Comparison of ENCODE assay signal across 8 mouse cellular contexts in genomic region chrX:140456751-140457491, GRCm38 (mm10). TPM values are rescaled to one million over a fixed set of nuclear protein-coding genes. Genes with fewer than 3 reads are reported as not detected.
DNase-seq lines count a peak whose midpoint lies in the region; ATAC-seq and TF ChIP-seq lines count a peak whose summit lies in the region.

No protein-coding gene starts in this region.

- H3K9me3 ChIP-seq in forebrain, embryonic 15.5 days = no peaks in the 10 kb centered on the region
- H3K9me3 ChIP-seq in intestine, postnatal 0 days (ENCODE audit: control insufficient read depth) = no peaks in the 10 kb centered on the region
- H3K9me3 ChIP-seq in stomach, embryonic 14.5 days (ENCODE audit: control insufficient read depth, low read depth, low read length) = no peaks in the 10 kb centered on the region

- H3K9ac ChIP-seq in forebrain, embryonic 15.5 days (replicated peaks) = peak overlapping the region; percentile 60
- peak overlapping the region; percentile 31; the same call in 1 of the 2 replicates for H3K9ac ChIP-seq in intestine, postnatal 0 days (ENCODE audit: low read depth, low read length)
- peak overlapping the region; percentile 21; the same call in 1 of the 2 replicates for H3K9ac ChIP-seq in stomach, embryonic 14.5 days (replicated peaks; ENCODE audit: low read depth, low read length)

- 0 out of 2 replicates have a peak, but pooled peaks have one; percentile 3 for TF ChIP-seq POLR2A in testis, adult 2 months (IDR thresholded peaks at IDR 0.05; ENCODE audit: control insufficient read depth, low read depth, low read length)

- no peaks in the 10 kb centered on the region for H3K27me3 ChIP-seq in testis, adult 2 months (ENCODE audit: control insufficient read depth, insufficient read depth, low read length)
- H3K27me3 ChIP-seq in forebrain, embryonic 15.5 days = no peaks in the 10 kb centered on the region
- H3K27me3 ChIP-seq in intestine, postnatal 0 days (replicated peaks; ENCODE audit: control insufficient read depth, insufficient read depth, low read length) = no peaks in the 10 kb centered on the region
- no peaks in the 10 kb centered on the region for H3K27me3 ChIP-seq in stomach, embryonic 14.5 days (ENCODE audit: control insufficient read depth, insufficient read depth, low read length)

- no peak for TF ChIP-seq CTCF in testis, adult 2 months (IDR thresholded peaks at IDR 0.05; ENCODE audit: control insufficient read depth, insufficient read depth, insufficient replicate concordance, low read depth, low read length)
- TF ChIP-seq CTCF in intestine, postnatal 0 days (IDR thresholded peaks at IDR 0.05; ENCODE audit: low read depth) = no peak

- H3K36me3 ChIP-seq in testis, adult 2 months (ENCODE audit: control insufficient read depth, insufficient read depth, low read length) = no peaks in the 10 kb centered on the region
- H3K36me3 ChIP-seq in forebrain, embryonic 15.5 days = no peaks in the 10 kb centered on the region
- no peaks in the 10 kb centered on the region for H3K36me3 ChIP-seq in intestine, postnatal 0 days (ENCODE audit: control insufficient read depth, insufficient read depth)
- no peaks in the 10 kb centered on the region for H3K36me3 ChIP-seq in stomach, embryonic 14.5 days (ENCODE audit: control insufficient read depth, insufficient read depth, low read length)

- DNase-seq in adrenal gland, postnatal 10 days = peak; percentile 13
- no peak for DNase-seq in adrenal gland, adult 2 months
- no peak for DNase-seq in testis, postnatal 10 days (ENCODE audit: low spot score)

- peak overlapping the region; percentile 50 for H3K4me2 ChIP-seq in forebrain, embryonic 15.5 days (replicated peaks)
- H3K4me2 ChIP-seq in intestine, postnatal 0 days (replicated peaks; ENCODE audit: low read depth) = peak overlapping the region; percentile 70
- H3K4me2 ChIP-seq in stomach, embryonic 14.5 days (replicated peaks; ENCODE audit: low read depth, low read length) = peak overlapping the region; percentile 51

- no peaks in the 10 kb centered on the region for H3K4me1 ChIP-seq in testis, adult 2 months (ENCODE audit: control insufficient read depth, insufficient read depth, low read length)
- peaks cover 3% of the 10 kb centered on the region; the same call in 1 of the 2 replicates for H3K4me1 ChIP-seq in forebrain, embryonic 15.5 days
- H3K4me1 ChIP-seq in intestine, postnatal 0 days (replicated peaks; ENCODE audit: control insufficient read depth, insufficient read depth, low read length) = no peaks in the 10 kb centered on the region
- H3K4me1 ChIP-seq in stomach, embryonic 14.5 days (ENCODE audit: control insufficient read depth, insufficient read depth, low read length) = no peaks in the 10 kb centered on the region

- H3K4me3 ChIP-seq in testis, adult 2 months (ENCODE audit: control insufficient read depth, low read depth, low read length) = peak overlapping the region; percentile 95
- H3K4me3 ChIP-seq in forebrain, embryonic 15.5 days = peak overlapping the region; percentile 59
- peak overlapping the region; percentile 49 for H3K4me3 ChIP-seq in intestine, postnatal 0 days (ENCODE audit: low read depth, low read length)
- peak overlapping the region; percentile 44 for H3K4me3 ChIP-seq in stomach, embryonic 14.5 days (ENCODE audit: low read depth, low read length)

- peak overlapping the region; percentile 95 for H3K27ac ChIP-seq in testis, adult 2 months (ENCODE audit: control insufficient read depth, insufficient read depth, low read depth, low read length)
- no peak overlapping the region for H3K27ac ChIP-seq in forebrain, embryonic 15.5 days (replicated peaks)
- no peak overlapping the region for H3K27ac ChIP-seq in intestine, postnatal 0 days (ENCODE audit: low read depth, low read length)
- no peak overlapping the region for H3K27ac ChIP-seq in stomach, embryonic 14.5 days (ENCODE audit: low read length)

- 22% methylated on average over 39 of the region's 39 CpGs for WGBS in forebrain, embryonic 15.5 days
- WGBS in intestine, postnatal 0 days = 21% methylated on average over 39 of the region's 39 CpGs
- 20% methylated on average over 39 of the region's 39 CpGs for WGBS in stomach, embryonic 14.5 days

- peak; percentile 76 for ATAC-seq in forebrain, embryonic 15.5 days (replicated peaks)
- ATAC-seq in intestine, postnatal 0 days = peak; percentile 16; the same call in 1 of the 2 replicates
- ATAC-seq in megakaryocyte progenitor cell, adult 5-6 weeks (replicated peaks; ENCODE audit: poor library complexity) = peak; percentile 21
- ATAC-seq in stomach, embryonic 14.5 days (ENCODE audit: insufficient number of reproducible peaks, insufficient read depth, low FRiP score, low read depth) = peak; percentile 34; the same call in 1 of the 2 replicates

RNA-seq across cellular contexts. Expression of gene Prps1, which starts 0.5 kb away (rescaled TPM):
- 10 to 100 TPM; 19.7 to 24.5 TPM for total RNA-seq in adrenal gland, postnatal 10 days (2021)
- 10 to 100 TPM; 17.4 to 37.7 TPM for total RNA-seq in adrenal gland, adult 2 months (2021)
- polyA plus RNA-seq in adrenal gland, adult 2 months (2012; rRNA removed) = 2.1 and 2.9 TPM in 2 replicates
- 6.0 and 9.0 TPM in 2 replicates for polyA plus RNA-seq in testis, adult 2 months (2012; rRNA removed)
- polyA plus RNA-seq in forebrain, embryonic 15.5 days (2015; fragmentation: Nextera tagmentation; extraction: Ambion mirVana) = 67.3 and 68.8 TPM in 2 replicates
- 8.5 TPM in 2 replicates for polyA plus RNA-seq in intestine, postnatal 0 days (2015; fragmentation: Nextera tagmentation; extraction: Ambion mirVana)
- 95.7 and 101 TPM in 2 replicates for total RNA-seq in megakaryocyte progenitor cell, adult 5-6 weeks (2015)
- 76.2 and 93.0 TPM in 2 replicates for total RNA-seq in megakaryocyte progenitor cell, adult 5-6 weeks (2017)
- polyA plus RNA-seq in stomach, embryonic 14.5 days (2014; fragmentation: Nextera tagmentation; extraction: Ambion mirVana) = 32.4 and 35.5 TPM in 2 replicates

Comparison
In these comparisons a context has a peak if more than half of its experiments do, and no peak if none do; other contexts are left out.
1. H3K4me3 ChIP-seq: peak in every context shown above with its lines; median percentile 95 in testis, adult 2 months; 59 in forebrain, embryonic 15.5 days; 49 in intestine, postnatal 0 days; 44 in stomach, embryonic 14.5 days.
2. ATAC-seq: peak in every context shown above with its lines; median percentile 76 in forebrain, embryonic 15.5 days; 34 in stomach, embryonic 14.5 days; 21 in megakaryocyte progenitor cell, adult 5-6 weeks; 16 in intestine, postnatal 0 days.